In the genomic region with DNA sequence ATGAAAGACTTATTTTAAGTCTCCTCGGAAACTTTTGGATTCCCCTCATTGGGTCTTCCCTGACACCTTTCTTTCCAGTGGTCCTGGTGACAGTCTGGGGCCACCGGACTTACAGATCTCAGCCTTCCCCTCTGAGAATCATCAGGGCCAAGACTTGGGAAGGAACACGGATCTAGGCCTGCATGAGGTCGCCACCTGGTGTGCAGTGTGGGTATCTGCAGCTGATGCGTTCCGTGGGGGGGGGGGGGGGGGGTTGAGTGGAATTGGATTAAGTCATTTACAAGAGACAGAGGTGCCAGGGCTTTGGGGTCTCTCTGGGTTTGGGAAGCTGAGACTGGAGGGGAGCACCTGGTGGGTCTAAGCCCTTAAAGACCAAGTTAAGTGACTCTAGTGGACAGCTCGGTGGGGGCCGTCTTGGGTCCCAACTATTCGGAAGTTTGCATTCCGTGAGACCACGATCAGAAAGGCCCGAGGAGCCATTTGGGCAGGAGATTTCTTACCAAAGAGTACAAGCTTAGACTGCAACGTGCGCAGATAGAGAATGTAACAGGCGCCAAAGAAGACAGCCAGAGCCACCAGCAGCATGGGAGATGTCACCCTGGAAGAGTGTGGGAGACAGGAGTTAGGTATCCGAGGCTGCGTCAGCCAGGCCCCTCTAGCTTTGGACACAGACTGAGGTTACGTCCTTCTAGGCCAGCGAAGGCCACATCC, we compare ENCODE assay signal across 8 mouse cellular contexts. TPM values are rescaled to one million over a fixed set of nuclear protein-coding genes. Genes with fewer than 3 reads are reported as not detected.
DNase-seq lines count a peak whose midpoint lies in the region; ATAC-seq and TF ChIP-seq lines count a peak whose summit lies in the region.

No protein-coding gene starts in this region.

- 0 out of 2 replicates have a peak overlapping the region, but pooled peaks have one; percentile 7 for H3K9ac ChIP-seq in heart, postnatal 0 days (replicated peaks; ENCODE audit: low read depth, low read length)

- peak overlapping the region; percentile 84 for H3K4me3 ChIP-seq in heart, postnatal 0 days (ENCODE audit: low read depth, low read length)
- H3K4me3 ChIP-seq in limb, embryonic 10.5 days, result peak overlapping the region; percentile 81

- DNase-seq in cerebellum, adult 11 months, result peak; percentile 55
- peak; percentile 91 for DNase-seq in NIH3T3 (ENCODE audit: low read depth)
- peak; percentile 70 for DNase-seq in embryo, embryonic 9.5 days (ENCODE audit: extremely low spot score)
- peak; percentile 54 for DNase-seq in heart, postnatal 0 days (ENCODE audit: low spot score)
- DNase-seq in limb, embryonic 10.5 days (ENCODE audit: low spot score), result peak; percentile 68
- DNase-seq in mesoderm, embryonic 11.5 days (ENCODE audit: low read depth, low spot score), result peak; percentile 71
- DNase-seq in testis, postnatal 10 days (ENCODE audit: low spot score), result peak; percentile 69

- H3K4me2 ChIP-seq in heart, postnatal 0 days (ENCODE audit: low read depth, low read length), result peak overlapping the region; percentile 77

- H3K4me1 ChIP-seq in heart, postnatal 0 days (ENCODE audit: control insufficient read depth, insufficient read depth), result no peaks in the 10 kb centered on the region
- H3K4me1 ChIP-seq in limb, embryonic 10.5 days, result peaks cover 13% of the 10 kb centered on the region

- peak; percentile 76 for TF ChIP-seq CTCF in heart, postnatal 0 days (IDR thresholded peaks at IDR 0.05; ENCODE audit: low read depth)

- ATAC-seq in cerebellum, adult (ENCODE audit: insufficient number of reproducible peaks, low FRiP score, low TSS enrichment), result no peak
- no peak for ATAC-seq in heart, postnatal 0 days (ENCODE audit: insufficient read depth, low read depth)

- no peaks in the 10 kb centered on the region for H3K9me3 ChIP-seq in heart, postnatal 0 days (replicated peaks; ENCODE audit: control insufficient read depth, low read length)
- H3K9me3 ChIP-seq in limb, embryonic 10.5 days (replicated peaks), result no peaks in the 10 kb centered on the region

- WGBS in heart, postnatal 0 days, result 9% methylated on average over 17 of the region's 19 CpGs
- WGBS in limb, embryonic 10.5 days, result 9% methylated on average over 19 of the region's 19 CpGs

- TF ChIP-seq EP300 in heart, postnatal 0 days (IDR thresholded peaks at IDR 0.05; ENCODE audit: low read depth), result no peak

- peaks cover 14% of the 10 kb centered on the region for H3K36me3 ChIP-seq in heart, postnatal 0 days (replicated peaks; ENCODE audit: control insufficient read depth, insufficient read depth, low read length)
- peaks cover 4% of the 10 kb centered on the region; the same call in 1 of the 2 replicates for H3K36me3 ChIP-seq in limb, embryonic 10.5 days

- peak overlapping the region; percentile 88; the same call in 1 of the 2 replicates for H3K27ac ChIP-seq in heart, postnatal 0 days (ENCODE audit: low read depth)
- peak overlapping the region; percentile 83; the same call in 1 of the 2 replicates for H3K27ac ChIP-seq in limb, embryonic 10.5 days

- H3K27me3 ChIP-seq in heart, postnatal 0 days (ENCODE audit: control insufficient read depth, insufficient read depth, low read length), result no peaks in the 10 kb centered on the region
- H3K27me3 ChIP-seq in limb, embryonic 10.5 days (ENCODE audit: low read depth, poor library complexity, severe bottlenecking), result no peaks in the 10 kb centered on the region

RNA-seq across cellular contexts. Expression of gene Rabac1, which starts 1.1 kb away (rescaled TPM):
- total RNA-seq in heart, postnatal 0 days (2014; rRNA removed; ENCODE audit: low replicate concordance), result 609 and 633 TPM in 2 replicates
- 357 and 362 TPM in 2 replicates for polyA plus RNA-seq in heart, postnatal 0 days (2015; fragmentation: Nextera tagmentation; extraction: Ambion mirVana)
- 57.5 and 57.8 TPM in 2 replicates for polyA plus RNA-seq in limb, embryonic 10.5 days (2016; fragmentation: Nextera tagmentation; extraction: Ambion mirVana)

RNA-seq across cellular contexts. Expression of gene Gm4881, which starts 27.1 kb away (rescaled TPM):
- total RNA-seq in heart, postnatal 0 days (2014; rRNA removed; ENCODE audit: low replicate concordance), result not detected in 2 replicates
- polyA plus RNA-seq in heart, postnatal 0 days (2015; fragmentation: Nextera tagmentation; extraction: Ambion mirVana), result not detected in 2 replicates
- polyA plus RNA-seq in limb, embryonic 10.5 days (2016; fragmentation: Nextera tagmentation; extraction: Ambion mirVana), result not detected in 2 replicates

RNA-seq across cellular contexts. Expression of gene Atp1a3, which starts 34.3 kb away (rescaled TPM):
- total RNA-seq in heart, postnatal 0 days (2014; rRNA removed; ENCODE audit: low replicate concordance), result 0.04 TPM in 1 of 2 replicates, not detected in the other
- 0.12 and 0.30 TPM in 2 replicates for polyA plus RNA-seq in heart, postnatal 0 days (2015; fragmentation: Nextera tagmentation; extraction: Ambion mirVana)
- 0.05 and 0.15 TPM in 2 replicates for polyA plus RNA-seq in limb, embryonic 10.5 days (2016; fragmentation: Nextera tagmentation; extraction: Ambion mirVana)
